Mouse (Mus musculus): ENCODE results near the gene Rag2. TPM values are rescaled to one million over a fixed set of nuclear protein-coding genes. Genes with fewer than 3 reads are reported as not detected.
A peak's percentile ranks its signal among the peaks of the same experiment; 100 is the strongest.

Rag2 gene
- total and polyA plus RNA-seq, 3 experiments = not detected

DNA sequence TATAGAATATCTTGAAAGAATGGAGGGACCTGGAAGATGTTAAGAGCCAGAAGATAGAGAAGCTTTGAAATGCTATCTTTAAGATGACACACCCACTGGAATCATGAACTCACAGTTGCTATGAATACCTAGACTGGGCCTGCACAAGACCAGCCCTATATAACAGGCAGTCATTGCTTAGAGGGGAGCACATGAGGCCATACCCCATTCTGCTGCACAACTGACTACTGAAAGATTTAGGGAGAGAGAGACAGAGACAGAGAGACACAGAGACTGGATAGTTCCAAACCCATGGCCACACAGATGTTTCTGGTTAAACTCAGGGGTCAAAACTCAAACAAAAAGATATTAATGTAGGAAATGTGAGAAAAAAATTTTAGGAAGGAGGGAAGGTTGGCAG lies 2.7 kb downstream of the Rag2 start:
- H3K27ac ChIP-seq = no peak overlapping the region
- no peaks in the 10 kb centered on the region for H3K4me1 ChIP-seq (ENCODE audit: control insufficient read depth, insufficient read depth, low read length)
- TF ChIP-seq EP300 (IDR thresholded peaks at IDR 0.05; ENCODE audit: insufficient read depth, low read depth, low read length) = no peak
- TF ChIP-seq CTCF (IDR thresholded peaks at IDR 0.05) = no peak
- no peak for TF ChIP-seq POLR2A (IDR thresholded peaks at IDR 0.05; ENCODE audit: insufficient read depth, low read depth, low read length)
- DNase-seq = no peak
- no peak overlapping the region for H3K4me3 ChIP-seq
- H3K27me3 ChIP-seq (ENCODE audit: control insufficient read depth, insufficient read depth, low read length) = no peaks in the 10 kb centered on the region
- H3K79me2 ChIP-seq (replicated peaks; ENCODE audit: control insufficient read depth, insufficient read depth, low read length) = no peaks in the 10 kb centered on the region
- intact Hi-C loops (cut with DNase I) = loop anchor here (5.0 kb wide), 1 partner anchor 40 kb away; no protein-coding TSS in a partner anchor
- H3K9ac ChIP-seq (ENCODE audit: low read depth, low read length) = no peak overlapping the region
- H3K36me3 ChIP-seq (ENCODE audit: control insufficient read depth, insufficient read depth, low read length) = no peaks in the 10 kb centered on the region

DNA sequence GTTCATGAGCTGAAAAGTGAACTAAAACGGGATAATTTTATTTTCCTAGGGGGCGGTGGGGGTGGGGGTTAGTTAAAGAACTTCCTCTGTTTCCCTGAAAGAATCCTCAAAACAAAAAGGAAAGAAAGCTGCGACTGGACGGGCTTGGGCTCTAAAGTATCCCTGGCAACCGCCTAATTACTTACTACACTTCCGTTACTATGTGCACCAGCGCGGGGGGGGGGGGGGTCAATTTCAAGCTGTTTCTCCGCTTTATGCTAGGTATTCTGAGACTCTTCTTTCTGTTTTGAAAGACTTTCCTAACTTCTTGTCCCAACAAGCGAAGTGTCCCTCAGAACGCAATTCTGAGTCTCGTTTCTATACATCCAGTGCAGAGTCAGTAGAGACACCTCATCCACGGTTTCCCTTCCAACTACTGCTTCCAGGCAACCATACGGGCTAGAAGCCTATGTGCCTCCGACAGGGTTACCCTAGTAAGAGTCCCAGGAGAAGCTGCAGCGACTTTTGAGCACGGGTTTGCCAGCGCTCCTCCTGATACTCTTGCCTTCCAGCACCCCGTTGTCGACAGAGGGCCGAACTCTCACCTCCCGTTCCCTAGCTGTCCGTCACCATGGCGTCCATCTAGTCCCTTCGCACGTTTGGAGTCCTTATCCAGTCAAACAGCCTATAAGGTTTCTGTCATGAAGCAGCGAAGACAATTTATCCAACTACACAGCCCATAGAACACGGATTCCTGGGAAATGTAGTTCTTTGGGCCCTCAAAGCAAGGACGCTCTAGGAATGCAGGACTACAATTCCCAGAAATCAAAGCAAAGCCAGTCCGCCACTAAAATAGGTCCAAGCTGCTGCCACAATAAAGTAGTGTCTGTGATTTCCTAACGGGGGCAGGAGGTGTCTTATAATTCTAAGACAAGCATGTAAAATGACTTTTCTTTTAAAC lies 4.0 kb downstream of the Rag2 start:
- H3K36me3 ChIP-seq (ENCODE audit: control insufficient read depth, insufficient read depth, low read length) = no peaks in the 10 kb centered on the region
- H3K4me1 ChIP-seq (ENCODE audit: control insufficient read depth, insufficient read depth, low read length) = no peaks in the 10 kb centered on the region
- DNase-seq = peak; percentile 82 to 88
- H3K4me3 ChIP-seq = peak overlapping the region; percentile 78
- WGBS = 1% methylated on average over 31 of the region's 31 CpGs
- peak overlapping the region; percentile 75 for H3K9ac ChIP-seq (ENCODE audit: low read depth, low read length)
- peak overlapping the region; percentile 84 for H3K27ac ChIP-seq
- H3K79me2 ChIP-seq (replicated peaks; ENCODE audit: control insufficient read depth, insufficient read depth, low read length) = no peaks in the 10 kb centered on the region
- H3K27me3 ChIP-seq (ENCODE audit: control insufficient read depth, insufficient read depth, low read length) = no peaks in the 10 kb centered on the region
- intact Hi-C loops (cut with DNase I) = loop anchor here (5.0 kb wide), 1 partner anchor 39 kb away; no protein-coding TSS in a partner anchor
- peak; percentile 80 for TF ChIP-seq POLR2A (IDR thresholded peaks at IDR 0.05; ENCODE audit: insufficient read depth, low read depth, low read length)
- TF ChIP-seq CTCF (IDR thresholded peaks at IDR 0.05) = peak; percentile 23; the same call in 1 of the 2 replicates
- 0 out of 2 replicates have a peak, but pooled peaks have one; percentile 35 for TF ChIP-seq EP300 (IDR thresholded peaks at IDR 0.05; ENCODE audit: insufficient read depth, low read depth, low read length)

DNA sequence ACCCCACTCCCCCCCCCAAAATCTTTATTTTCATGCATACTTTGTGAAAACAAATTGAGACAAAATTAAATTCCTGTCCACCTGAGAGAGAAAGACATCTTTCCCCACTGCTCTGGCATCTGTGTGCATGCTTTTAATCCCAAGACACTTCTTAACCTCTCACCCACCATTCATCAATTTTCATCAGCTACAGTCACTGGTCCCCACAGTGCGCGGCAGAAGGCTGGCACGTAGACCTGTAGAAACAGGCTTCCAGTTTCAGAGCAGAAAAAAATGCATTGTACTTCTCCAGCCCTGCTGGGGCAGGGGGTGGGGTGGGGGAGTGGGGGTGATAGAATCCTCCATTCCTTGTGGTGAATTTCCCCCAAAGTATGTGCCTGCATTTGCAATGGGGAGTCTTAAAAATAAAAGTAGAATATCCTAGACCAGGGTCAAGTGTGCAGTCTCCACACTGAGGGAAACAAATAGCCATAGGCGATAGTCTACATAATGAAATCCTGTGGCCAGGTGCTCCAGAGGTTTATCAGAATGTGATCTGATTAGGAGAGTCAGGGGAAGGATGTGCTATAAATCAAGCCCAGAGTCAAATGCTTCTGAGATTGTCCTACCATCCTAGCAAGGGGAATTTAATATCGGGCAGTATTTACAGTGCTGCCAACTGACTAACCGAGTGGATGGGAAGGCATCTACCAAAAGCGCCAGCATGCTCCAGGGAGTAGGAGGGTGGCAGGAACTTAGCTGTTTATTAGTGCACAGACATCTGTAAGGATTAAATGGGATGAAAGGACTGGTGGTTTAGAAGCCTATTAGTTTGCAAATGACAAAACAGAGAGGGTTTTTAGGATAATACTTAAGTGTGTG lies 14.7 kb downstream of the Rag2 start:
- Histone ChIP-seq H3K27me3 (ENCODE audit: control insufficient read depth, insufficient read depth, low read length) (no peaks in the 10 kb centered on the region), H3K4me1 (ENCODE audit: control insufficient read depth, insufficient read depth, low read length) (no peaks in the 10 kb centered on the region), H3K27ac (no peak overlapping the region), H3K4me3 (no peak overlapping the region), H3K9ac (ENCODE audit: low read depth, low read length) (no peak overlapping the region), H3K79me2 (replicated peaks; ENCODE audit: control insufficient read depth, insufficient read depth, low read length) (no peaks in the 10 kb centered on the region), H3K36me3 (ENCODE audit: control insufficient read depth, insufficient read depth, low read length) (no peaks in the 10 kb centered on the region)
- TF ChIP-seq EP300 (IDR thresholded peaks at IDR 0.05; ENCODE audit: insufficient read depth, low read depth, low read length) (no peak), POLR2A (IDR thresholded peaks at IDR 0.05; ENCODE audit: insufficient read depth, low read depth, low read length) (no peak), CTCF (IDR thresholded peaks at IDR 0.05) (no peak)
- DNase-seq = no peak
- intact Hi-C loops (cut with DNase I) = no loop called here
- 77% methylated on average over 7 of the region's 7 CpGs for WGBS

DNA sequence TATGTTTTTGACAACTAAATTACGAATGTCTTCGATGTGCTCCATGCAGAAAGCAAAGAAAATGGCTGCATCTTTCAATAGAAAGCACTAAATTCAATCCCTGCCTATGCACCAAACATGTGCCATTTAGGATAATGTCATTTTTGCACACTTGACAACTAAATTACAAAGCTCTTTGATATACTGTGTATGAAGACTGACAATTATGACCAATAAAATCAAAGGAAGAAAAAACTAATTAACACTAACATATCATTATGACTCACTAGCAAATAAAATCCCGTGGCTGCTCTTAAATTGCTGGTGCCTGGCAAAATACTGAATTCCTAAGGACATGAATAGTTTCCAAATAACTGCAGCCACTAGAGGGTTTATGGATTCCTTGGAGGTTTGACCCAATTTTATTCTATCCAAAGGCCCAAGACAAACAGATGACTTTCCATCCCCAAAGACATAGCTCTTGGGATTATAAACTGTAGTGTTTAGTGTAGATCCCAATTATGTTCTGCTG lies 15.4 kb downstream of the Rag2 start:
- Histone ChIP-seq H3K4me1 (ENCODE audit: control insufficient read depth, insufficient read depth, low read length) (no peaks in the 10 kb centered on the region), H3K27ac (no peak overlapping the region), H3K36me3 (ENCODE audit: control insufficient read depth, insufficient read depth, low read length) (no peaks in the 10 kb centered on the region), H3K4me3 (no peak overlapping the region), H3K27me3 (ENCODE audit: control insufficient read depth, insufficient read depth, low read length) (no peaks in the 10 kb centered on the region), H3K9ac (ENCODE audit: low read depth, low read length) (no peak overlapping the region), H3K79me2 (replicated peaks; ENCODE audit: control insufficient read depth, insufficient read depth, low read length) (no peaks in the 10 kb centered on the region)
- WGBS = 69% methylated on average over 3 of the region's 3 CpGs
- DNase-seq = no peak
- intact Hi-C loops (cut with DNase I) = no loop called here
- TF ChIP-seq EP300 (IDR thresholded peaks at IDR 0.05; ENCODE audit: insufficient read depth, low read depth, low read length) (no peak), CTCF (IDR thresholded peaks at IDR 0.05) (no peak), POLR2A (IDR thresholded peaks at IDR 0.05; ENCODE audit: insufficient read depth, low read depth, low read length) (no peak)

DNA sequence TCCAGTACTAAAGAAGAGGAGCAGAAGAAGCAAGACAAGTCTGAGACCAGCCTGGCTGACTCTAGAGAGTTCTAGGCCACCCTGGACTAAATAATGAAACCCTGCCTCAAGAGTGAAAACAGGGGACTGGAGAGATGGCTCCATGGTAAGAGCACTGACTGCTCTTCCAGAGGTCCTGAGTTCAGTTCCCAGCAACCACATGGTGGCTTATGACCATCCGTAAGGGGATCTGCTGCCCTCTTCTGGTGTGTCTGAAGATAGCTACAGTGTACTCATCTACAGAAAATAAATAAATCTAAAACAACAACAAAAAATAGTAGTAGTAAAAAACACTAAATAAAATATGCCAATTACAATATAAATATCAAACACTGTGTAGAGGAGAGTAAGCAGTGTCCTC lies 21.3 kb downstream of the Rag2 start:
- Histone ChIP-seq H3K4me3 (no peak overlapping the region), H3K27me3 (ENCODE audit: control insufficient read depth, insufficient read depth, low read length) (no peaks in the 10 kb centered on the region; the same call in 1 of the 2 replicates), H3K9ac (ENCODE audit: low read depth, low read length) (no peak overlapping the region), H3K36me3 (ENCODE audit: control insufficient read depth, insufficient read depth, low read length) (no peaks in the 10 kb centered on the region), H3K27ac (no peak overlapping the region), H3K4me1 (ENCODE audit: control insufficient read depth, insufficient read depth, low read length) (no peaks in the 10 kb centered on the region), H3K79me2 (replicated peaks; ENCODE audit: control insufficient read depth, insufficient read depth, low read length) (no peaks in the 10 kb centered on the region)
- intact Hi-C loops (cut with DNase I) = no loop called here
- no peak for TF ChIP-seq POLR2A (IDR thresholded peaks at IDR 0.05; ENCODE audit: insufficient read depth, low read depth, low read length)
- TF ChIP-seq EP300 (IDR thresholded peaks at IDR 0.05; ENCODE audit: insufficient read depth, low read depth, low read length) = no peak
- 0 out of 2 replicates have a peak, but pooled peaks have one; percentile 10 for TF ChIP-seq CTCF (IDR thresholded peaks at IDR 0.05)
- 98% methylated on average over 1 of the region's 1 CpGs for WGBS
- DNase-seq = no peak

Data from heart, adult 2 months (tissue).